Mouse (Mus musculus): ENCODE data around the gene Procr. TPM values are rescaled to one million over a fixed set of nuclear protein-coding genes. Genes with fewer than 3 reads are reported as not detected.

Gene Procr
- total and polyA plus RNA-seq, 2 experiments from 2014 or later: 1.1 to 2.6 TPM

DNA sequence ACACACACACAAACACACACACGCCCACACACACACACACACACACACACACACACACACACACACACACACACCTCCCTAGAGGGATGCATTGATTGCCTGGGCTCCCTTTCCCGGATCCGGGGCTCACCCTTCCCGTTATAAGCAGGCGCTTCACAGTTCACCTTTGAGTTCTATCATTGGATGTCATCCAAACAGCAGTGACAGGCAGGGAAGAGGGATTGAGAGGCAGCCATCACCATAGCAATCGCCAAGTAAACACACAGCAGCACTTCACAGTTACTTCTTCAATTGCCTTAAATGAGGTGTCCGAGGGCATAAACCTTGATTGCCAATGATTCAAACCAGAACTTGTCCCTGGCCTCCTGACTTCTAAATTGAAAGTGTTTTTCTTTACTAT lies 28.1 kb downstream of the Procr start:
- no peak for ATAC-seq
- 41% methylated on average over 7 of the region's 7 CpGs for whole genome bisulfite sequencing
- Histone ChIP-seq H3K4me1 (ENCODE audit: insufficient read depth, low read length) (peaks cover 5% of the 10 kb centered on the region; the same call in 1 of the 2 replicates), H3K4me2 (ENCODE audit: low read depth, low read length) (no peak overlapping the region), H3K36me3 (ENCODE audit: insufficient read depth, low read length) (no peaks in the 10 kb centered on the region), H3K9ac (replicated peaks; ENCODE audit: low read length) (no peak overlapping the region), H3K27ac (no peak overlapping the region), H3K27me3 (ENCODE audit: insufficient read depth, low read length) (no peaks in the 10 kb centered on the region), H3K4me3 (ENCODE audit: low read length) (no peak overlapping the region), H3K9me3 (ENCODE audit: low read length) (no peaks in the 10 kb centered on the region)
- peak; percentile 40 for DNase-seq (ENCODE audit: low spot score)
- TF ChIP-seq CTCF (IDR thresholded peaks at IDR 0.05; ENCODE audit: low read depth): no peak

- no peak for TF ChIP-seq CTCF (IDR thresholded peaks at IDR 0.05; ENCODE audit: low read depth)
- DNase-seq (ENCODE audit: low spot score): no peak
- Histone ChIP-seq H3K9ac (replicated peaks; ENCODE audit: low read length) (no peak overlapping the region), H3K27ac (no peak overlapping the region), H3K4me3 (ENCODE audit: low read length) (no peak overlapping the region), H3K4me1 (ENCODE audit: insufficient read depth, low read length) (peaks cover 5% of the 10 kb centered on the region; the same call in 1 of the 2 replicates), H3K4me2 (ENCODE audit: low read depth, low read length) (no peak overlapping the region), H3K27me3 (ENCODE audit: insufficient read depth, low read length) (no peaks in the 10 kb centered on the region), H3K36me3 (ENCODE audit: insufficient read depth, low read length) (no peaks in the 10 kb centered on the region), H3K9me3 (ENCODE audit: low read length) (no peaks in the 10 kb centered on the region)
- 81% methylated on average over 3 of the region's 3 CpGs for WGBS
- ATAC-seq: no peak
Observed at GRCm38 (mm10) chr2:155779506-155779905, 28.6 kb downstream of the Procr start.

DNA sequence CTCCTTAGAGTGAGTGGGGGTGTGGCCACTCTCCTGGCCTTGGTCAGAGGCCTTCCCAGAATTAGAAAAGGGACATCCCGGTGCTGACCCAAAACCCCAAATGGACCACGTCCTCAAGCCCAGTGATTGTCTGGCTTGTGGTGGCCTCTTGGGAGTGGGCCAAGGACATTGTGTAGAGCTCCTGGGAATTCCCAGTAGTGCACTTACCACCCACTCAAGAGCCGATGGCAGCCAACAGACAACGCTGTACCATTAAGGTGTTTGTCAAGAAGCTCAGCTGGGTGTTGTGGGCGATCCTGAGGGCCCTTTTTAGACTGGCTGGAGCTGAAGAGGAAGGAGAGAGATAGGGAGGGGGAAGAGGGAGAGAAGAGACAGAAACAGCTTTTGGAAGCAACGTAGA lies 33.6 kb downstream of the Procr start:
- Histone ChIP-seq H3K4me1 (ENCODE audit: insufficient read depth, low read length) (0 out of 2 replicates have a peak, but pooled peaks cover 4% of the 10 kb centered on the region), H3K27me3 (ENCODE audit: insufficient read depth, low read length) (no peaks in the 10 kb centered on the region), H3K9ac (replicated peaks; ENCODE audit: low read length) (no peak overlapping the region), H3K4me3 (ENCODE audit: low read length) (no peak overlapping the region), H3K36me3 (ENCODE audit: insufficient read depth, low read length) (no peaks in the 10 kb centered on the region), H3K9me3 (ENCODE audit: low read length) (no peaks in the 10 kb centered on the region), H3K4me2 (ENCODE audit: low read depth, low read length) (no peak overlapping the region), H3K27ac (no peak overlapping the region)
- no peak for TF ChIP-seq CTCF (IDR thresholded peaks at IDR 0.05; ENCODE audit: low read depth)
- ATAC-seq: no peak
- WGBS: 72% methylated on average over 6 of the region's 6 CpGs
- no peak for DNase-seq (ENCODE audit: low spot score)

DNA sequence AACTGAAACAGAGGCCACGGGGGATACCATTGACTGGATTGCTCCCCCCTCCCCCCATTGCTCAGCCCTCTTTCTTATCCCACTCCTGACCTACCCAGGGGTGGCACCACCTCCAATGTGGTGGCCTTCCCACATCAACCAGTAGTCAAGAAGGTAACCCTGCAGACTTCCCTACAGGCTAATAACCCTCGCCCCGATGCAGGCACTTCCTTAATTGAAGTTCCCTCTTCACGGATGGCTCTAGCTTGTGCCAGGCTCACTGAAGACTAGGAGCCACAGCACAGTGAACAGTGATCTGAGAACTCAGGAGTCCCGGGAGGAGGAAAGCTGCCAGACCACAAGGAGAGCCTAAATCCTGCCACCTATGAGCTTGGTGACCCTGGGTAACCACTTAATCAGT lies 36.0 kb downstream of the Procr start:
- no peaks in the 10 kb centered on the region for H3K27me3 ChIP-seq (ENCODE audit: insufficient read depth, low read length)
- no peak overlapping the region for H3K4me2 ChIP-seq (ENCODE audit: low read depth, low read length)
- no peak overlapping the region for H3K4me3 ChIP-seq (ENCODE audit: low read length)
- H3K36me3 ChIP-seq (ENCODE audit: insufficient read depth, low read length): no peaks in the 10 kb centered on the region
- WGBS: 71% methylated on average over 5 of the region's 5 CpGs
- H3K4me1 ChIP-seq (ENCODE audit: insufficient read depth, low read length): 0 out of 2 replicates have a peak, but pooled peaks cover 4% of the 10 kb centered on the region
- ATAC-seq (no peak), DNase-seq (ENCODE audit: low spot score) (no peak)
- H3K27ac ChIP-seq: no peak overlapping the region
- no peaks in the 10 kb centered on the region for H3K9me3 ChIP-seq (ENCODE audit: low read length)
- H3K9ac ChIP-seq (replicated peaks; ENCODE audit: low read length): no peak overlapping the region
- no peak for TF ChIP-seq CTCF (IDR thresholded peaks at IDR 0.05; ENCODE audit: low read depth)

DNA sequence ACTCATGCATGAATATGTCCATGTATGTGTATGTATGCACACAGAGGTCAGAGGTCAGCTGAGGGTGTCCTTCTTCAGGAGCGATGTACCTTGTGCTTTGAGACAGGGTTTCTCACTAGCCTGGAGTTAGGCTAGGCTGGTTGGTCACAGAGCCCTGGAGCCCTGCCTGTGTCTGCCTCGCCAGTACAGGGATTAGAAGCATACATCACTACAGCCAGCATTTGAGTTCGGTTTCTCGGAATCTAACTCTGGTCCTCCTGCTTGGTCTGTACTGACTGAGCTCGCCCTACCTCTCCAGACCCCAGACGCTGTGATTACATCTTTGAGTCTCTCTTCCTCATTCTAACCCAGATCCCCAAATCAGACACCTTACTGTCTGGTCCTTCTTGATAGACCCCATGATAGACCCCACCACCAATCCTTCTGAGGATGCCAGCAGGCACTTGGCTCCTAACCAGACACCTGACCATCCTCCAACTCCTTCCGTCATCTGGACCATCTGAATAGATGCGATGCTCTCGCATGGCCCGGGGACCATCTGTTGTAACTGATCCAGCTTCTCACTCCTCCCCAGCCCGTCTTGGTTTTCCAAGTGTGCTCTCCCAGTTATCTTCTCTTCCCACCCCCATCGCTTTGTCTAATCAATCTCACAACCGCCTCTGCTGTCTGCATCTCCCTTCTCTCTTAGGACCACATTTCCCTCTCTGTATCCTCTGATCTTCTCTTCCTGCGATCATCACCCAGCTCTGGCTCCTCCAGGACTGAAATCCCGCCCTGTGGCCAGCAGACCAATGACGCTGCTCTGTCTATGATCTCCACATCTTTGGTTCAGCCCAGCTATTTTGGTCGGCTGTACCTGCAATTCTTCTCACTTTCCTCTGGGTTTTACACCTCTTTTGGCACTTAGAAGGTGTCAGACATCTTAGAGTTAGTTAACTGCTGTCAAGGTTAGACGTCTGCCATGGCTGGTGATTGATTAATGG lies 37.3 kb downstream of the Procr start:
- Histone ChIP-seq H3K4me1 (ENCODE audit: insufficient read depth, low read length) (0 out of 2 replicates have a peak, but pooled peaks cover 4% of the 10 kb centered on the region), H3K9ac (replicated peaks; ENCODE audit: low read length) (no peak overlapping the region), H3K27me3 (ENCODE audit: insufficient read depth, low read length) (no peaks in the 10 kb centered on the region), H3K4me2 (ENCODE audit: low read depth, low read length) (no peak overlapping the region), H3K36me3 (ENCODE audit: insufficient read depth, low read length) (no peaks in the 10 kb centered on the region), H3K4me3 (ENCODE audit: low read length) (no peak overlapping the region), H3K27ac (peak overlapping the region; percentile 51), H3K9me3 (ENCODE audit: low read length) (no peaks in the 10 kb centered on the region)
- peak; percentile 57 for ATAC-seq
- 62% methylated on average over 18 of the region's 18 CpGs for WGBS
- peak; percentile 52 for DNase-seq (ENCODE audit: low spot score)
- no peak for TF ChIP-seq CTCF (IDR thresholded peaks at IDR 0.05; ENCODE audit: low read depth)

GRCm38 (mm10) chr2:155792899-155793298 lies 42.0 kb downstream of the Procr start:
- WGBS: 23% methylated on average over 12 of the region's 12 CpGs

More at GRCm38 (mm10) chr2:155792899-155793298, 42.0 kb downstream of the Procr start:
- H3K4me3 ChIP-seq (ENCODE audit: low read length): no peak overlapping the region
- no peaks in the 10 kb centered on the region for H3K27me3 ChIP-seq (ENCODE audit: insufficient read depth, low read length)
- no peak overlapping the region for H3K27ac ChIP-seq
- no peaks in the 10 kb centered on the region for H3K36me3 ChIP-seq (ENCODE audit: insufficient read depth, low read length)
- H3K4me1 ChIP-seq (ENCODE audit: insufficient read depth, low read length): no peaks in the 10 kb centered on the region
- H3K9me3 ChIP-seq (ENCODE audit: low read length): no peaks in the 10 kb centered on the region
- ATAC-seq (no peak), DNase-seq (ENCODE audit: low spot score) (no peak)
- TF ChIP-seq CTCF (IDR thresholded peaks at IDR 0.05; ENCODE audit: low read depth): no peak
- no peak overlapping the region for H3K9ac ChIP-seq (replicated peaks; ENCODE audit: low read length)
- H3K4me2 ChIP-seq (ENCODE audit: low read depth, low read length): no peak overlapping the region
